Mouse (Mus musculus): ENCODE results near the gene Lcn5.
"Not testable (repeated sequence)": the region's sequence is repeated elsewhere in the genome, so short reads cannot be mapped to it uniquely, and the experiment has no call there.

The Lcn5 gene

DNA sequence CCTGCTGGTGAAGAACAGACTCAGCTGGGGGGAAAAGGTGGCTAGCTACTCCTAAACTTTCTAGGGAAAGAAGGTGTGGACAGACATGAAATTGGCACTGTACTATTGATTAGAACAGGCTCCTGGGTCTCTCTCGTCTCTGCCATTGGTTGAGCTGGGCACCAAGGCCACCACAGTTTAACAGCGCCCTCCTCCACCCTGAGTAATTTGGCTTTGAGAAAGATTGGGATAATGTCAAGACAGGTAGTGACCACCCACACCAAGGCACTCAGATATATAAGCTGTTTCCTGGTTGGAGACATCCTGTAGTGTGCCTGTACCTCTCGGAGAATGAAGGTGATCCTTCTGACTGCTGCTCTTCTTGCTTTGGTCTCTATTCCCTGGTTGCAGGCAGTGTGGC lies 18.7 kb downstream of the Lcn5 start, which contains the start of gene Lcn6:
Gene Lcn6, plus strand, starts transcription at position 301 of the 400 bp plus-strand sequence.
- DNase-seq (ENCODE audit: low read depth in 1 of 2, low spot score in 2 of 2) = no peak

DNA sequence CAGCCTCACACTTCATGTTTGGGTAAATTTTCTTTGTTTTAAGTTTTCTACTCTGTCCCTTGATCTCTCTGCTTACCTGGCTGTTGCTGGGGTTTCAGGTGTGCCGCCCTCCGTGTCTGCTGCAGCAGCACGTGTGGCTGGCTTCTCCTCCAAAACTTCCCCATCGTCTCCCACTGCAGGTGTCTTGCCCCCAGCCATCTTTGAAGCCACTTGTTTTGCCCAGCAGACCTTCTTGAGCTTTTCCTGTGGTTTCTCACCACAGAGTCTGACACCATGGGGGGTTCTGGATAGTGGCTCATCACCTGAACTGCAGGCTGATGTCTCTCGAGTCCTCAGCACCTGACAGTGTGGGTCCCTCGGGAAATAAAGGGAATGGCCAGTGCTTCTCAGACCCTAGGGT lies 21.8 kb downstream of the Lcn5 start:
- no peak for DNase-seq (ENCODE audit: low read depth in 1 of 2, low spot score in 2 of 2)

GRCm38 (mm10) chr2:25682426-25682825 lies 24.7 kb downstream of the Lcn5 start, which contains the start of gene Lcn10:
TSS of gene Lcn10 (plus strand) at chr2:25682726.
- DNase-seq (ENCODE audit: low read depth in 1 of 2, low spot score in 2 of 2) = no peak

DNA sequence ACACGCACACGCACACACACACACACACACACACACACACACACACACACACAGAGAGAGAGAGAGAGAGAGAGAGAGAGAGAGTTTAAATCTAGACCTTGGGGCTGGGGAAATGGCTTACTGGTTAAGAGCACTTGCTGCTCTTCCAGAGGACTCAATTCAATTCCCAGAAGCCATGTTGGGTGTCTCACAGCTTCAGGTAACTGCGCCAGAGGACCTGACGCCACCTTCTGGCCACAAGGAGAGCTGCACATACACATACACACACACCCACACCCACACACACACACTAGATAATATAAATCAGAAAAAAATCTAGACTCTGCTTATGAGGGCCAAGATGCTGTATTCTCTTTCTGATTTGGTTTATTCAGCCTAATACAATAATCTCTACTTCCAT lies 29.2 kb downstream of the Lcn5 start:
- no peak for DNase-seq (ENCODE audit: low read depth in 1 of 2, low spot score in 2 of 2)

DNA sequence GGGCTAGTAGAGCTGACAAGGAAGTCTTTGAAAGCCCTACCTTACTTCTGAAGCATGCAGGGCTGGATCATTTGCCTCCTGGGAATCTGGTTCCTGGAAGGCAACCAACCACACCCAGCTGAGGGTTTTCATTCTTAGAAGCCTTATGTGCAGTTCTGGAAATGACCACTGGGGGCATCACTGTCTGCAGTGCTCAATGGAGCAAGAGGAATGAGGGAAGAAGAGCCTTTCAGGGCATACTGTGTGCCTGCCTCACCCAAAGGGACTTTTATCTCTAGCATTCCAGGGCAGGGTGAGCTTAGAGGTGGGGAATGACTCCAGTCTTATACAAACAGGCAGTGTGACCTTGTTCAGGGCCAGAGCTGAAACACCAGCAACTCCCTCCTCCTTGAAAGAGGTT lies 36.9 kb downstream of the Lcn5 start:
- DNase-seq (ENCODE audit: low read depth in 1 of 2, low spot score in 2 of 2) = peak; percentile 16 to 29

GRCm38 (mm10) chr2:25696951-25697350 lies 39.2 kb downstream of the Lcn5 start:
- DNase-seq (ENCODE audit: low read depth in 1 of 2, low spot score in 2 of 2) = no peak

DNA sequence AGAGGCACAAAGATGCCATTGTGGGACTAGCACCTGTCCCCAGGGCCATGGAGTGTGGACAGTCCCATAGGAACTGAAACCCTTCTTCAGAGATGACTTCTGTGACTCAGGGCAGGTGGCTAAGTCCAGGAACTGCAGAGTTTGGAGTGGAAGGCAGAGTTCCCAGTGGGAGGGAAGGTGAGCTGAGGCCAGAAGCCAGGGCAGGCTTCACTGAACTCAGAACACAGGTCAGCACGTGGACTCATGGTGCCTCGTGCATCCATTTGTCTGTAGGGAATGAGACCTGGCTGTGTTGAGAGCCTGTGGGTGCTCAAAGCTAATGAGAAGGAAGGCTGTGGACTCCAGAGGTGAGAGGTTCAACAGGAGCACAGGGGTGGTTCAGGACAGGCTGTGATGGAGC lies 40.9 kb downstream of the Lcn5 start:
- no peak for DNase-seq (ENCODE audit: low read depth in 1 of 2, low spot score in 2 of 2)

- not testable (repeated sequence) for DNase-seq (ENCODE audit: low read depth in 1 of 2, low spot score in 2 of 2)
Observed at GRCm38 (mm10) chr2:25699743-25700142, 42.0 kb downstream of the Lcn5 start, which contains the start of gene Obp2a. TSS of gene Obp2a (plus strand) at chr2:25700043.

DNA sequence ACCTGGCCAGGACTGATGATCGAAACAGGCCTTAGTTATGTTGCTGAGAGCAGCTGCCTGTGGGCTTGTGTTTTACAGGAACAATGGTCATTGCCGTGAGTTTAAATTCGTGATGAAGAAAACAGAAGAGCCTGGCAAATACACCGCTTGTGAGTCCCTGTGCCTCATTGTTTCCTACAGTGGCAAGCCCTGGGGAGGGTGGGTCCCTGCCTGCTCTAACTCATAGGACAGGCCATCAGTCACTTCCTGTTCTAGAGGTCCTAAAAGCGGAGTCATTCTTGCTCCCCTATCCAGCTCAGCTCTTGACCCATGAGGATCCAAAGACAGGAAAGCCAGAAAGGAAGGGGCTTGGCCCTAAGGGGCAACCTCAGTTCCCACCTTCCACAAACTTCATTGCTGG lies 43.2 kb downstream of the Lcn5 start:
- DNase-seq (ENCODE audit: low read depth in 1 of 2, low spot score in 2 of 2) = no peak

DNA sequence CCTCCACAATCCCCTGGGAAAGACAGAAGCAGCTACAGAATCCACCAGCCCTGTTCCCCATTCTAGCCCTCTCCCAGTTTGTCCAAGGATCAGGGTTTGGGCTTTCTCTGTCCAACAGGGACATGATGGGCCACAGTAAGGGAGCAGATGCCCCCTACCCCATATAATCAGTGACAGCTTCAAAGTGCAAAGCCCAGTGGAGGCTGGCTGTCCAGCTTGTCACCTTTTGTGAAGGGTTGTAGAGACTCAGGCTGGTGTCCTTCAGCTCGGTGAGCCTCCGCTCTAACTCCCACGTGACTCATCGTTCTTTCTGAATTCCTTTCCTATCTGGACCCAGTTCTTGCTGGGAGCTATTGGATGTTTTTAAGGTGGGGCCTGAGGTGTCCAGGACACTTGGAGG lies 46.0 kb downstream of the Lcn5 start:
- no peak for DNase-seq (ENCODE audit: low read depth in 1 of 2, low spot score in 2 of 2)

- peak in 1 of 2 experiments; percentile 25 for DNase-seq (ENCODE audit: low read depth in 1 of 2, low spot score in 2 of 2)
Observed at GRCm38 (mm10) chr2:25706643-25707481, 49.1 kb downstream of the Lcn5 start, which contains the start of gene Bmyc. TSS of gene Bmyc (plus strand) at chr2:25706739.

DNA sequence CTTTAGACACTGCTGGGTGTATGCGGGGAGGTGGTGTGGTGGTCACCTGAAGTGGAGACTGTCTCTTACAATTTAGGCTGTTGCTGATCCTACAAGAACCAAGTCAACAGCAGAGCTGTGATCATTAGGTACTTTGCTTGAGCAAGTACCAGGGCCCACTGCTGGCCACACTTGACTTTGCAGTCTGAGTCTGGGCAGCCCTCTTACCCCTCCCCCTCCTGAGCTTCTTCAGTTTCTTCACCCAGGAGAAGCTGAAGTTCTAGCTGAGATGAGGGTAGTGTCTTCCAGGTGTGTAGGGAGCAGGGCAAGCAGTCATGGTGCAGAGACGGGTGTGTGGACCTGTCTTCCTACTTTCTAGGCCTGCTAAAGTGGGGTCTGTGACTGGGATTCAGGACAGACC lies 50.4 kb downstream of the Lcn5 start:
- no peak for DNase-seq (ENCODE audit: low read depth in 1 of 2, low spot score in 2 of 2)

DNA sequence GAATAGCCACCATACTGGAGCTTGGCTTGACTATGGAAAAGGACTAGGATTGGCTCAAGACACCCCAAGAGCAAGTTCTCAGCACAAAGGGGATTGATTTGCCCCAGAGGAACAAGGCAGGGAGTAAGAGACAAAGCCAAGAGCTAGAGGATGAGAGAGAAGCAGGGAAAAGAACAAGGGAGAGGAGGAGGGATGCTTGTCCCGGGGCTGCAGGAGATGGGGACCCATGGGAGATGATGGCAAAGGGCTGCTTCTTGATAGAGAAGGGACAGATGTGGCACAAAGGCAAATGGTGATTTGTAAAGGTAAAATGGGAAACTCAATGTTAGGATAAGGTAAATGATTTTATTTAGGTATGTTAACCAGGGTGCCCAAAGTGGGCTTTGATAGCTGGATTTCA lies 51.3 kb downstream of the Lcn5 start:
- DNase-seq (ENCODE audit: low read depth in 1 of 2, low spot score in 2 of 2) = not testable (repeated sequence)

- not testable (repeated sequence) for DNase-seq (ENCODE audit: low read depth in 1 of 2, low spot score in 2 of 2)
Observed at GRCm38 (mm10) chr2:25709791-25710190, 52.0 kb downstream of the Lcn5 start.
